Comparison of ENCODE assay signal across 8 mouse cellular contexts in the genomic region with DNA sequence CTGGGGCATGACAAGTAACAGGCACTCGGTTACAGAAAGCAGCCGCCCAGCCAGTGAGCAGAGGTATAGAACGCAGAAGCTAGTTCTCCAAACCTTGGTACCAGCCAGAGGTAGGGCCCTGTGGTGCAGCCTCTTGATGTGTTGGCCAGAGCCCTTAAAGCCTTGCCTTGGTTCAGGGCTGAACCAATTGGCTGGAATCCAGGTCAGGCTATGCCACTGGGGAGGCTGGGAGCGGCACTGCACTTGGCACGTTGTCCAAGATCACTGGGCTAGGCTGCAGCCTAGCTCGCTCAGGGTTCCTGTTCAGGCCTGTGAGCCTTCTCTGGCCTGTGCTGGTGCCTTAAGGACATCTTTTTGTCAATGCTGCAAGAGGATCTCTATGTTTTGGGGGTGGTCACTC. TPM values are rescaled to one million over a fixed set of nuclear protein-coding genes. Genes with fewer than 3 reads are reported as not detected.
DNase-seq lines count a peak whose midpoint lies in the region; ATAC-seq and TF ChIP-seq lines count a peak whose summit lies in the region.

No protein-coding gene starts in this region.

- peaks cover 38% of the 10 kb centered on the region for H3K4me1 ChIP-seq in embryonic facial prominence, embryonic 14.5 days (ENCODE audit: control insufficient read depth, insufficient read depth, low read length)
- H3K4me1 ChIP-seq in heart, postnatal 0 days (ENCODE audit: control insufficient read depth, insufficient read depth), result peaks cover 34% of the 10 kb centered on the region
- peaks cover 54% of the 10 kb centered on the region for H3K4me1 ChIP-seq in limb, embryonic 15.5 days
- peaks cover 45% of the 10 kb centered on the region for H3K4me1 ChIP-seq in stomach, embryonic 16.5 days (ENCODE audit: control insufficient read depth, insufficient read depth, low read length)

- TF ChIP-seq CTCF in heart, postnatal 0 days (IDR thresholded peaks at IDR 0.05; ENCODE audit: low read depth), result no peak

- no peak for TF ChIP-seq EP300 in heart, postnatal 0 days (IDR thresholded peaks at IDR 0.05; ENCODE audit: low read depth)

- H3K4me3 ChIP-seq in embryonic facial prominence, embryonic 14.5 days (ENCODE audit: low read depth, low read length), result no peak overlapping the region
- no peak overlapping the region for H3K4me3 ChIP-seq in heart, postnatal 0 days (ENCODE audit: low read depth, low read length)
- H3K4me3 ChIP-seq in limb, embryonic 15.5 days, result no peak overlapping the region
- no peak overlapping the region for H3K4me3 ChIP-seq in stomach, embryonic 16.5 days (replicated peaks; ENCODE audit: low read length)

- H3K36me3 ChIP-seq in embryonic facial prominence, embryonic 14.5 days (ENCODE audit: control insufficient read depth, insufficient read depth, low read length), result no peaks in the 10 kb centered on the region
- no peaks in the 10 kb centered on the region for H3K36me3 ChIP-seq in heart, postnatal 0 days (replicated peaks; ENCODE audit: control insufficient read depth, insufficient read depth, low read length)
- H3K36me3 ChIP-seq in limb, embryonic 15.5 days, result no peaks in the 10 kb centered on the region
- no peaks in the 10 kb centered on the region for H3K36me3 ChIP-seq in stomach, embryonic 16.5 days (ENCODE audit: control insufficient read depth, insufficient read depth, low read length)

- H3K27me3 ChIP-seq in embryonic facial prominence, embryonic 14.5 days (replicated peaks; ENCODE audit: control insufficient read depth, insufficient read depth, low read length), result no peaks in the 10 kb centered on the region
- H3K27me3 ChIP-seq in heart, postnatal 0 days (ENCODE audit: control insufficient read depth, insufficient read depth, low read length), result no peaks in the 10 kb centered on the region
- no peaks in the 10 kb centered on the region for H3K27me3 ChIP-seq in limb, embryonic 15.5 days
- H3K27me3 ChIP-seq in stomach, embryonic 16.5 days (ENCODE audit: control insufficient read depth, insufficient read depth, low read length), result no peaks in the 10 kb centered on the region

- H3K9ac ChIP-seq in embryonic facial prominence, embryonic 14.5 days (ENCODE audit: low read depth, low read length), result no peak overlapping the region
- H3K9ac ChIP-seq in heart, postnatal 0 days (replicated peaks; ENCODE audit: low read depth, low read length), result no peak overlapping the region
- no peak overlapping the region for H3K9ac ChIP-seq in limb, embryonic 15.5 days
- H3K9ac ChIP-seq in stomach, embryonic 16.5 days (ENCODE audit: low read length), result no peak overlapping the region

- H3K27ac ChIP-seq in embryonic facial prominence, embryonic 14.5 days (replicated peaks; ENCODE audit: low read depth, low read length), result no peak overlapping the region; the same call in 1 of the 2 replicates
- H3K27ac ChIP-seq in heart, postnatal 0 days (ENCODE audit: low read depth), result peak overlapping the region; percentile 87
- H3K27ac ChIP-seq in limb, embryonic 15.5 days, result peak overlapping the region; percentile 92
- peak overlapping the region; percentile 11; the same call in 1 of the 2 replicates for H3K27ac ChIP-seq in stomach, embryonic 16.5 days (ENCODE audit: low read length)

- no peak overlapping the region for H3K4me2 ChIP-seq in embryonic facial prominence, embryonic 14.5 days (ENCODE audit: low read depth, low read length)
- no peak overlapping the region for H3K4me2 ChIP-seq in heart, postnatal 0 days (ENCODE audit: low read depth, low read length)
- H3K4me2 ChIP-seq in limb, embryonic 15.5 days, result no peak overlapping the region
- H3K4me2 ChIP-seq in stomach, embryonic 16.5 days (ENCODE audit: low read depth, low read length), result no peak overlapping the region

- ATAC-seq in embryonic facial prominence, embryonic 14.5 days (ENCODE audit: low read depth), result no peak
- ATAC-seq in heart, postnatal 0 days (ENCODE audit: insufficient read depth, low read depth), result peak; percentile 55
- ATAC-seq in limb, embryonic 15.5 days (ENCODE audit: insufficient number of reproducible peaks, low FRiP score, low TSS enrichment, low read depth), result no peak
- ATAC-seq in stomach, embryonic 16.5 days (ENCODE audit: insufficient read depth, low FRiP score), result peak; percentile 41

- H3K9me3 ChIP-seq in embryonic facial prominence, embryonic 14.5 days (ENCODE audit: control insufficient read depth, low read length), result no peaks in the 10 kb centered on the region
- H3K9me3 ChIP-seq in heart, postnatal 0 days (replicated peaks; ENCODE audit: control insufficient read depth, low read length), result no peaks in the 10 kb centered on the region
- H3K9me3 ChIP-seq in limb, embryonic 15.5 days, result no peaks in the 10 kb centered on the region
- H3K9me3 ChIP-seq in stomach, embryonic 16.5 days (replicated peaks; ENCODE audit: control insufficient read depth, low read length), result no peaks in the 10 kb centered on the region

- DNase-seq in frontal cortex, postnatal 10 days (ENCODE audit: low spot score in 2 of 2), result peak; percentile 31 to 40
- DNase-seq in frontal cortex, postnatal 25 days (ENCODE audit: low spot score in 2 of 2), result no peak
- DNase-seq in adipocyte (ENCODE audit: low spot score), result peak; percentile 97
- DNase-seq in embryonic facial prominence, embryonic 14.5 days (ENCODE audit: low spot score), result peak; percentile 56
- peak; percentile 73 for DNase-seq in heart, postnatal 0 days (ENCODE audit: low spot score)
- no peak for DNase-seq in spleen, adult 18-20 months

- 68% methylated on average over 6 of the region's 6 CpGs for WGBS in embryonic facial prominence, embryonic 14.5 days
- 35% methylated on average over 6 of the region's 6 CpGs for WGBS in heart, postnatal 0 days
- 58% methylated on average over 6 of the region's 6 CpGs for WGBS in limb, embryonic 15.5 days
- 64% methylated on average over 6 of the region's 6 CpGs for WGBS in stomach, embryonic 16.5 days

RNA-seq across cellular contexts. Expression of a gene that starts 34.6 kb away (rescaled TPM):
- 4.8 TPM in 1 of 2 replicates, not detected in the other for polyA plus RNA-seq in embryonic facial prominence, embryonic 14.5 days (2014; fragmentation: Nextera tagmentation; extraction: Ambion mirVana)
- total RNA-seq in heart, postnatal 0 days (2014; rRNA removed; ENCODE audit: low replicate concordance), result 1.1 TPM in 1 of 2 replicates, not detected in the other
- polyA plus RNA-seq in heart, postnatal 0 days (2015; fragmentation: Nextera tagmentation; extraction: Ambion mirVana), result 1.5 TPM in 1 of 2 replicates, not detected in the other
- polyA plus RNA-seq in limb, embryonic 15.5 days (2015; fragmentation: Nextera tagmentation; extraction: Ambion mirVana), result not detected in 2 replicates
- polyA plus RNA-seq in stomach, embryonic 16.5 days (2015; fragmentation: Nextera tagmentation; extraction: Ambion mirVana), result not detected in 2 replicates

Comparison
In these comparisons a context has a peak if more than half of its experiments do, and no peak if none do; other contexts are left out.
1. DNase-seq: peak in frontal cortex, postnatal 10 days (2 of 2), adipocyte (single experiment), embryonic facial prominence, embryonic 14.5 days (single experiment) and heart, postnatal 0 days (single experiment); none in frontal cortex, postnatal 25 days (0 of 2) and spleen, adult 18-20 months (0 of 2).
2. ATAC-seq: peak in heart, postnatal 0 days (single experiment) and stomach, embryonic 16.5 days (single experiment); none in embryonic facial prominence, embryonic 14.5 days (single experiment) and limb, embryonic 15.5 days (single experiment).